Mouse (Mus musculus): ENCODE measurements around the gene Prkca.

GRCm38 (mm10) chr11:108279748-108280373 is 63.9 kb downstream of the Prkca start:
- TF ChIP-seq POLR2A (IDR thresholded peaks at IDR 0.05; ENCODE audit: control insufficient read depth in 1 of 2, insufficient read depth in 1 of 2, low read depth in 1 of 2, low read length in 2 of 2, poor library complexity in 1 of 2) (no peak), CTCF (IDR thresholded peaks at IDR 0.05 in 2 of 3, conservative IDR thresholded peaks at IDR 0.05 in 1 of 3; ENCODE audit: control insufficient read depth in 1 of 3, insufficient read depth in 1 of 3, low read depth in 2 of 3, low read length in 3 of 3, poor library complexity in 1 of 3, severe bottlenecking in 1 of 3) (no peak), TBP (IDR thresholded peaks at IDR 0.05; ENCODE audit: low read depth, low read length) (no peak), E2F4 (IDR thresholded peaks at IDR 0.05; ENCODE audit: borderline replicate concordance, low read depth, low read length) (no peak), ZC3H11A (IDR thresholded peaks at IDR 0.05; ENCODE audit: low read depth, low read length) (no peak), GATA1 (IDR thresholded peaks at IDR 0.05; ENCODE audit: low read depth, low read length) (peak; percentile 61), EP300 (IDR thresholded peaks at IDR 0.05; ENCODE audit: low read depth in 1 of 2, low read length in 2 of 2) (0 out of 4 replicates have a peak, but pooled peaks have one; percentile 19 to 27)

All from MEL (cell line).